Mouse (Mus musculus) heart, postnatal 4 days (tissue): ENCODE results near the gene Pld3. TPM values are rescaled to one million over a fixed set of nuclear protein-coding genes. Genes with fewer than 3 reads are reported as not detected.
A peak's percentile ranks its signal among the peaks of the same experiment; 100 is the strongest.

ENCODE experiments used
- DNase-seq: peaks from one replicate; pipeline ENCODE4 v3.0.0; 2021
- total RNA-seq, 2 experiments: library from RNA; stranded (reverse); gene quantifications; 2 replicates each; pipeline ENCODE4 v1.2.3; 2021

Gene Pld3
- total RNA-seq, result 10 to 100 TPM; 28.9 to 32.4 TPM

- peak; percentile 96 for DNase-seq
Measured at GRCm38 (mm10) chr7:27552931-27553513, at the start of gene Pld3, which contains the start of gene 2310022A10Rik. Pld3 (minus strand) TSS chr7:27553218. 2310022A10Rik (plus strand) TSS chr7:27553233.

DNA sequence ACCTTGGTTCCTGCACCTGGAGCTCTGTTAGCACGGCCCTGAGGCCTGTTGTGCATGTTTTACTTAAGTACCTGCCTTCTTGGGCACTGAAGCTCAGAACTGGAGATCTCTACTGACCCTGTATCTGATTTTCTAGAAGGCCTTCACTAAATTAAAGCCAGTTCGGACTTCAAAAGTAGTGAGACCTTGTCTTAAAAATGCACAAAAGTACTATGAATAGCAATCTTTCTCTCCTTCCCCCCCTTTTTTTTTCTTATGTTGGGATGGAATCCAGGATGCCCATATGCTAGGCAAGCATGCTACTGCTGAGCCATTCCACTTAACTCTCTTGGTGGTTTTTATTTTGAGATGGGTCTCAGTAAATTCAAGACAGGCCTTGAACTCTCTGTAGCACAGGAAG, 49.1 kb upstream of the Pld3 start:
- DNase-seq, result no peak

DNA sequence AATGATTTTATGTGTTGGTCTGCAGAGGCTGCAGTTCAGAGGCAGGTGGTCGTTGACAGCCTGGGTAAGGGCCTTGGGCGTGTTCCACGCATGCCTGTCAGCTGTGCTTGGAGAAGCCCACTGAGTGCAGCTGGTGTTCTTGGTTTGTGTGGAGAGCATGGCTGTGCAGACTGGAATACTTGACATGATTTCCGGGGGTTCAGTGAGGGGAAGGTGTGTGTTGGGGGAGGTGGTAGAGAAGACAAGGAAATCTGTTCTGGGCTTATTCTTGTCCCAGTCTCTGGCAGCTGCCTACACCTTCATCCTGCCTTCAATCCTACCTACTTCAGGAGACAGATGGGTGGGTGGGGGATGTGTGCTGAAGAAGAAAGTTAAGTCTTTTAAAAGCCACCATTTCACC, 48.6 kb upstream of the Pld3 start:
- DNase-seq, result no peak

DNA sequence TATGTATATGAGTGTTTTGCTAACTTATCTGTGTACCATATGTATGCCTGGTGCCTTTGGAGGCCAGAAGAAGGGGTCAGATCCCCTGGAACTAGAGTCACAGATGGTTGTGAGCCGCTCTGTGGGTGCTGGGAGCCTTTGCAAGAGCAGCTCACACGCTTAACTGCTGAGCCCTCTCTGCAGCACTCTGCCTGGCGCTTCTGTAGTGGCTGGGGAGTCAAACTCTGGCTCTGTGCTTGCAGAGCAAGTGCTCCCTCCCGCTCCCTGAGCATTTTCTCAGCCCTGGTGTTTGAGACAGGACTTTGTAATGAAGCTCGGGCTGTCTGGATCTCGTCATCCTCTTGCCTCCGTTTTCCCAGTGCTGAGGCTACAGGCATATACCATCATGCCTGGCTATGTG, 45.0 kb upstream of the Pld3 start:
- DNase-seq, result no peak

DNA sequence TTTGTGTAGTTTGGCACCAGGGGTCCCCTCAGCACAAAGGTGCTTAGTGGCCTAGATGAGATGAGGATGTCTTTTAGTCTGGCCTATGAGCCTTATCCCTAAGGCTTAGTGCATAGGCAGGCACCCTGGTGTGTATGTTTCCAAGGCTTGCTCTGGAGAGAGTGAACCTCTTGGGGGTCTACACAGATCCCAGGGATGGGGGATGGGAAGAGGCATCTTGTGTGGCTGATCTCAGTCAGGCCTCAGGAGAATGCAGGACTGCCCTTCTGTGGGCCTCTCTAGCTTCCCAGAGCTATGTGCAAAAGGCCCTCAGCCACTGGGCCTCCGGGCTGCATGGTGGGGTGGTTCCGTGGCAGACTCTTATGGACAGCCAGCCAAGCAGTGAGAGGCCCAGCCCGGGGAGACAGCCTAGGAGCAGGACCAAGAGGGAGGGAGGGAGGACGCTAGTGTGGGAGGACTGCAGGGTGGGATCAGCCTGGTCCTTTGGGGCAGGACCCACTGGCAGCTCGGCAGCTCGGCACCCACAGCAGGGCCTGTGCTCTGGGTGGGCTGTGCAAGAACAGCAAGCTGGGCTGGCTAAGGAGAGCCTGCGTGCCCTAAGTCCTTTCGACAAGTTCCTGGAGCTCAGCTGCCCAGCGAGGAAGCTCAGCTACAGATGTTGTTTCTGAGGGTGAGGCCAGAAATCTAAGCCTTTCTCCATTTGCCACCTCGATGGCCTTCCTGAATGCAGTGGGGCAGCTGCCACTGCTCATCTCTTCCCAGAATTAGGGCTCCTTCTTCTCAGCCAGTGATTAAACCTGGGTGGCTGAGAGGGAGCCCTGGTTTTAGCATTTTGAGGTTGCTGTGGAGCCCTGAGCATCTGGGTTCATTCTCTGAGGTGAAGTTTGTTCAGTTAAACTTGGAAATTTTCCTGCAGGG, 43.8 kb upstream of the Pld3 start:
- peak; percentile 64 for DNase-seq

DNA sequence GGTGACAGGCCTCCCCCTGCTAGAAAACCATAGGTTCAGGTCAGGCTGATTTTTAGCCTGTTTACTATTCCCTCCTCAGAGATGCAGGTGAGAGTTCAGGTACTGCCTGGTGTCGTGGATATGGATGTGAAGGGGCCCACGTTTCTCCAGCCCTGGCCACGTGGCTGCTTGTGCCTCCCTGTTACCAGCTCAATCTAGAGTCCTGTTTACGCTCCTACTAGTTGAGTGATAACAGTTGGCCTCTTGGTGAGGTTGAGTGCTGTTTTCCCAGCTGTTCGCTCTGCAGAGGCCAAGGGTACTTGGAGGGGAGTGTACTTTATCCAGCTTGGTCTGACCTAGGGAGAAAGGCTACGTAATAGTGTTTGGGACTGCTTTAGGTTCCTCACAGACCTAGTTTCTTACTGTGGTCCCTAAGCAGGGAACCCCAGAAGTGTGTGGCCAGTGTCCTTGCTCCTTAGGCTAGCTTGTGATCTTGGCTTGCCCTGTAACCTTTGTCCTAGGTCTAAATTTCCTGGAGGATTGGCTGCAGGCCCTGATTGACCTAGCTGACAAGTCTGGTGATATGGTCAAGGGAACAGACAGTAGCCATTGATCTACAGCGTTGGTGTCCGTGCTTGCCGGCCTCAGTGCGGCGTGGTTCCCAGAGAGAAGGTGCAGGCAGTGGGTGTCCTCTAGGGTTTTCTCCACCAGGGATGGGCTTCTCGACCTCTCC, 40.1 kb upstream of the Pld3 start:
- DNase-seq, result peak; percentile 34

GRCm38 (mm10) chr7:27592217-27592929, 39.4 kb upstream of the Pld3 start:
- DNase-seq, result peak; percentile 15

DNA sequence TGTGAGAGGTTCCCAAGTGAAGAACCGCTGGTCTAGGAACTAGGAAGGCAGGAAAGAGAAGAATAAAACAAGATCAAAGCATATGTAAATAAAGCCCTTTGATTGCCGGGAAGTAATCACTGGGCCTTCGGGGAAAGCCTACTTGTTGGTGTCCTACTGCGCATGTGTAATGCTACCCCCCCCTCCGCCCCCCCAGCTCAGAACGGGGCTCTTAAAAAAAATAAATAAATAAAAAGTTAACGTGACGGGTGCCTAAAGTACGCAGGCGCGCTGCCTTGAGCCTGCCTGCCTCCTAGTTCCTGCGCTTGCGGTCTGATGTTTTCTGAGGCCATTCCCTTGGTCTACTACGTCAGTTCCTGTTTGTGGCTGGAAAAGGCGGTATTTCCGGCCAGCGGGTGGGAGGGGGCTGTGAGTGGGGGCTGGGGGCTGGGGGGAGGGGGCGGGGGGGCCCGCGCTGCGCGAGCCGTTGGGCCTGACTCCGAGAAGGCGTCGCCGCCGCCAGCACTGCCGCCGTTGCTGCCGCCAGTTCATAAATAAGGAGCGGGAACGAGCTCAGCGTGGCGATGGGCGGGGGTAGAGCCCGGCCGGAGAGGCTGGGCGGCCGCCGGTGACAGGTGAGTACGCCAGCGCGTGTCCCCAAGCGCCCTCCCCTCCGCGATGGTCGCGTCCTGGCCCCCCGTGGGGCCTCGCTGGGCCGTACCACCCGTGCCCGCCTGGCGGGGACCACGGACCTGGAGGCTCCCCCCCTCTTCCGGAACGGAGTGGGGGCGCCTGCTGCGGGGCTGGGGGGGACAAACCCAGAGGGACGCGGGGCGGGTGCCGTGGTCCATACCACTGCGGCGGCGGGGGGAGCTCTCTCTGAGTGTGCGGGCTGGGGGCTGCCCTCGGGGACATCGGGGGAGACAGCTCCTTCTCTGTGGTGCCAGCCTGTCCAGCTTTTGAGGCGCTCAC, 38.5 kb upstream of the Pld3 start, which contains the start of gene Akt2:
Gene Akt2 (plus strand): TSS at position 287 of the 951 bp plus-strand sequence.
- peak; percentile 92 for DNase-seq

DNA sequence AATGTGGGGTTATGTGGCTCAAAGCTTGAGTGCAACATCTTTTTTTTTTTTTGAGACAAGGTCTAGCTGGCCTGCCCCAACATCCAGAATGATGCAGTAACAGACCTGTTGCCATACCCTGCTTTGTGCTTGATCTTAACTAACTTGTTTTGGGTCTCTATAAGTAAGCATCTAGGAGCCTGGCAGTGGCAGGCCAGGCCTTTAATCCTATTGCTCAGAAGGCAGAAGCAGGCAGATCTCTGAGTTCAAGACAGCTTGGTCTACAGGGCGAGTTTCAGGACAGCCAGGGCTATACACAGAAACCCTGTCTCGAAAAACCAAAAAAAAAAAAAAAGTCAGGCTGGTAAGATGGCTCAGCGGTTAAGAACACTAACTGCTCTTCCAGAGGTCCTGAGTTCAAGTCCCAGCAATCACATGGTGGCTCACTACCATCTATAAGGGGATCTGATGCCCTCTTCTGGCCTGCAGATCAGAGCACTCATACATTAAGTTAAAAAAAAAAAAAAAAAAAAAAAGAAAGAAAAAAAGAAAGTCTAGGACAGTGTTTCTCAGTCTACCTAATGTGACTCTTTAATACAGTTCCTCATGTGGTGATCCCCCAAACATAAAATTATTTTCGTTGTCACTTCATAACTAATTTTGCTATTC, 37.7 kb upstream of the Pld3 start:
- no peak for DNase-seq

DNA sequence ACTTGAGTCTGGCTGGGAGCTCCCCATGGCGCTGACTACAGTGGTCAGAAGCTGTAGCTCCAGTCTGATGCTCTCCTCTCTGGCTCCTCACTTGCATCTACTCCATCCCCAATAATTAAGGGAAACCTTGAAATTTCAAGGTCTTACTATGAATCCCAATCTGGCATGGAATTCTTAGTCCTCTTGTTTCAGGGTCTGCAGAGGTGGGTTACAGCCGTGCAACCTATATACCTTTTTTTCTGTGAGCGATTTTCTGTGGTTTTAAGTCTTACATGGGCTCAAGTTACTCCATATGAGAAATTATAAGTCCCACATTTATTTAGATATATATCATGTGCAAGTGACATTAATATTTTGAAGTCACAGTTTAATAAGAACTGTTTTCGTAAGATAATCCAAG, 37.1 kb upstream of the Pld3 start:
- no peak for DNase-seq

- DNase-seq, result no peak
Measured at GRCm38 (mm10) chr7:27587741-27588140, 34.7 kb upstream of the Pld3 start.

GRCm38 (mm10) chr7:27586861-27587260, 33.8 kb upstream of the Pld3 start:
- no peak for DNase-seq

GRCm38 (mm10) chr7:27580380-27581174, 27.6 kb upstream of the Pld3 start:
- no peak for DNase-seq

DNA sequence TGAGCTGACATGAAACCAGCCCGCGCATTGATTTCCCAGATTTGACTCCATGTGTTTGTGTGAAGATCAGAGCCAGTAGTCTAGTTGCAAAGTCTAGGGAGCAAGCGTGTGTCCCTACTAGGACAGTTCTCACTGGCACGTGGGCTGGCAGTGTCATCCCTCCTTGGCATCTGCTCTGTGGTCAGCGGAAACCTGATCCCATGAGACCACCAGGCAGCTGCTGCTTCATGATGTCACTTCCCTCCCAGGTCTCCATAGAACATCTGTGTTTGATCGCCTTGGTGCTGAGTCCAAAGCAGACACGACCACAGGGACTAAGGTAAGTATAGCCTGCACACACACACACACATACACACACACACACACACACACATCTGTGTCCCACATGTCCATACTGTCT, 25.4 kb upstream of the Pld3 start:
- DNase-seq, result no peak

- DNase-seq, result no peak
Measured at GRCm38 (mm10) chr7:27577589-27577988, 24.6 kb upstream of the Pld3 start.

- peak; percentile 52 for DNase-seq
Measured at GRCm38 (mm10) chr7:27576914-27577313, 23.9 kb upstream of the Pld3 start.

DNA sequence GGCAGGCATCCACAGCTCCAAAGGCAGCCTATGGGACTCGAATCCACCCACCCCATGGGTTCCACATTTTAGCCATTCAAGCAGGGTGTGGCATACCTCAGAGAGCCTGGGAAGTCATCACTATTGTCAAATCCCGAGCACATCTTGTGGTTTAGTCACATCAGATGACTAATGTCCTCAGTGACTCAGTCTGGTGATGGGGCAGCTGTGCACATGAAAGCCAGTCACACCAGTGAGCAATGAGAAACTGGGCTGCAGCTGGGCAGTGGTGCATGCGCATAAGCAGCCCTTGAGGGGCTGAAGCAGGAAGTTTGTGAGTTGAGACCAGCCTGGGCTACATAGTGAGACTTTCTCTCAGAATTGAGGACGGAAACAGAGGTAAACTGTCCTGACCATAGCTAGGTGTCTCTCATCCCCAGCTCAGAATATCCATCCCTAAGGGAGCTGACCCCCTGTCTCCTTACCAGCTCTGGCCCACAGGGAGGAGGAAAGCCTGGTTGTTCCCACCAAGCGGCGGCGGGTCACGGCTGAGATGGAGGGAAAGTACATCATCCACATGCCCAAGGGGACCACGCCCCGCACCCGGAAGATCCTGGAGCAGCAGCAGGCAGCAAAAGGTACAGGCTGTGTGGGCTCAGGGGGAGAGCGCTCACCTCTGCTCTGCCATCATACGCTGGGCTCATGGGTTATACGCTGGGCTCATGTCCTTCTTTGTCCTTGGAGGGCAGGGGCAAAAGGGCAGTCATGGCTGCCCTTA, 21.3 kb upstream of the Pld3 start:
- no peak for DNase-seq

GRCm38 (mm10) chr7:27572133-27572532, 19.1 kb upstream of the Pld3 start:
- DNase-seq, result no peak

GRCm38 (mm10) chr7:27569580-27570224, 16.7 kb upstream of the Pld3 start:
- no peak for DNase-seq
